Mouse (Mus musculus): ENCODE measurements around the gene Eef1g. TPM values are rescaled to one million over a fixed set of nuclear protein-coding genes. Genes with fewer than 3 reads are reported as not detected.

Eef1g gene
- polyA plus RNA-seq, 1 experiment from 2014 or later, result 344 TPM

DNA sequence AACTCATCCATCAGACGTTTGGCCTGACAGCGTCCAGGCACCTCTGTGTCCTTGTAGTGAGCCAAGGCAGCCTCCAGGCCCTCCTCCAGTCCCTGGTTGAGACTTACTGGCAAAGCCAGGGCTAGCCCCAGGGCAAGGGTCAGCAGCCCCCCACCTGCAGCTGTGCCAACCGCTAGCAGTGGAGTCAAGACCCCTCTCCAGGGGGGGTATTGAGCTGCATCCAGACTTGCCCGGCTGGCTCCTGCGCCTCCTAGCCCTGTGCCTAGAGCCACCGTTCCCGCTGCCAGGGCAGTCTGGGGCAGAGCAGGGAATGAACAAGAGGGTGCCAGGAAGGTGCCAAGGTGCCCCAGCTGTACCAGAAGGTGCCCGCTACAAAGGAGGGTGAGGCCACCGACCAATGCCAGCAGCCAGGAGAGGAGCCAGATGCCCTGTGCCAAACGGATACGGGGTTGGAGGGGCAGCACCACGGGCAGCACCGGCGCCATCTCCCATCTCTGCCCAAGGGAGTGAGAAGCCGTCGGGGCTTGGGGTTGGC lies 38.1 kb upstream of the Eef1g start:
- Histone ChIP-seq H3K4me1 (ENCODE audit: control insufficient read depth, insufficient read depth, low read length) (peaks cover 20% of the 10 kb centered on the region), H3K4me2 (peak overlapping the region; percentile 89), H3K27me3 (ENCODE audit: control insufficient read depth, insufficient read depth, low read length) (no peaks in the 10 kb centered on the region), H3K36me3 (ENCODE audit: control insufficient read depth, insufficient read depth, low read length) (peaks cover 11% of the 10 kb centered on the region), H3K9ac (ENCODE audit: low read depth, low read length) (no peak overlapping the region; the same call in 1 of the 2 replicates), H3K27ac (ENCODE audit: low read depth, low read length) (peak overlapping the region; percentile 76; the same call in 1 of the 2 replicates), H3K9me3 (replicated peaks; ENCODE audit: control insufficient read depth, low read length) (no peaks in the 10 kb centered on the region), H3K4me3 (ENCODE audit: low read depth, low read length) (peak overlapping the region; percentile 87)
- no peak for ATAC-seq (replicated peaks; ENCODE audit: insufficient number of reproducible peaks, low FRiP score, low TSS enrichment)
- WGBS (ENCODE audit: insufficient replicate concordance), result 18% methylated on average over 16 of the region's 16 CpGs

DNA sequence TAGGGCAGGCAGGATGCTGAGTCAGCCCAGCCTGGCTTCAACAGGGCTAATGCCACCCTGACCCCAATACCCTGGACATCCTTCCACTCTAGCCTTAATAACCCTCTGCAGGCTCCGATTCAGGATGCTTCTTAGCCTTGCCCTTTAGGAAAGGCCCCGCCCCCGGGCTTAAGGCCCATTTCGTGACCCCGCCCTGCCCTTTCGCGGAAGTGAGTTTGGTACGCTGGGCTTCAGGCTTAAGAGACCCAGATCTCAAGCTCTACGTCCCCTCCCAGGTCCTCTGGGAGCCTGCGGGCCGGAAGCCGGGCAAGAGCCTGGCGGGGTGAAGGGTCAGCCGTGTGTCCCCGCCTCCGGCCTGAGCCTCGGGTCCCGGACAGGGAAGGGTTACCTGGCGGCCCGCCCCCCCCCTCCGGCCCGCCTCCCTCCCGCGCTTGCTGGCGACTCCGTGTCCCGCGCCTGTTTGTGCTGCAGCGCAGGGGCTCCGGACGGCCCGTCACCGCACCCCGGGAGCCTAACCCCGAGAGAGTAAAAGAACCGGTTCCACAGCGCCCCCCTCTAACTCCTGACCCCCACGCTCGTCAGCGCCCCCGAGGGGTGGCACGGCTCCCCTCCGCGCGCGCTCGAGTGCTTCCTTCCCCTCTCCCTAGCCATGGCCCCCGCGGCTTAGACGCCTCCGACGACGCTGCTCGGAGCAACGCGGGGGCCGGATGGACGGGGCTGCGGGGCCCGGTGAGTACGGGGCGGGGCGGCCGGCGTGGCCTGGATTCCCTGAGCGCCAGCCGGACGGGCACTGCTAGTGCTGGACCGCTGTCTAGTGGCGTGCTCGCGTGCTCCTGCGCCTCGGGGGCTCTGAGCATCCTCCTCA lies 37.4 kb upstream of the Eef1g start, which contains the start of the genes Rom1 and Eml3:
Rom1 (minus strand) TSS at position 133 of the 865 bp plus-strand sequence.
Eml3 (plus strand) TSS at position 329 of the 865 bp plus-strand sequence.
- Histone ChIP-seq H3K4me2 (peak within 1 kb of the TSS; percentile 89), H3K4me3 (ENCODE audit: low read depth, low read length) (peak within 1 kb of the TSS; percentile 87), H3K36me3 (ENCODE audit: control insufficient read depth, insufficient read depth, low read length) (peaks cover 13% of the 10 kb centered on the region), H3K9me3 (replicated peaks; ENCODE audit: control insufficient read depth, low read length) (no peaks in the 10 kb centered on the region), H3K4me1 (ENCODE audit: control insufficient read depth, insufficient read depth, low read length) (peaks cover 20% of the 10 kb centered on the region), H3K27me3 (ENCODE audit: control insufficient read depth, insufficient read depth, low read length) (no peaks in the 10 kb centered on the region), H3K9ac (ENCODE audit: low read depth, low read length) (peak within 1 kb of the TSS; percentile 91), H3K27ac (ENCODE audit: low read depth, low read length) (peak within 1 kb of the TSS; percentile 76)
- WGBS (ENCODE audit: insufficient replicate concordance), result 1% methylated on average over 58 of the region's 74 CpGs
- peak; percentile 82 for ATAC-seq (replicated peaks; ENCODE audit: insufficient number of reproducible peaks, low FRiP score, low TSS enrichment)

GRCm38 (mm10) chr19:8930117-8930516 lies 36.7 kb upstream of the Eef1g start:
- peaks cover 13% of the 10 kb centered on the region for H3K36me3 ChIP-seq (ENCODE audit: control insufficient read depth, insufficient read depth, low read length)
- H3K4me2 ChIP-seq, result peak overlapping the region; percentile 89
- ATAC-seq (replicated peaks; ENCODE audit: insufficient number of reproducible peaks, low FRiP score, low TSS enrichment), result no peak
- peak overlapping the region; percentile 76; the same call in 1 of the 2 replicates for H3K27ac ChIP-seq (ENCODE audit: low read depth, low read length)
- no peaks in the 10 kb centered on the region for H3K9me3 ChIP-seq (replicated peaks; ENCODE audit: control insufficient read depth, low read length)
- peak overlapping the region; percentile 87 for H3K4me3 ChIP-seq (ENCODE audit: low read depth, low read length)
- peaks cover 20% of the 10 kb centered on the region for H3K4me1 ChIP-seq (ENCODE audit: control insufficient read depth, insufficient read depth, low read length)
- WGBS (ENCODE audit: insufficient replicate concordance), result 10% methylated on average over 11 of the region's 11 CpGs
- H3K9ac ChIP-seq (ENCODE audit: low read depth, low read length), result peak overlapping the region; percentile 91
- H3K27me3 ChIP-seq (ENCODE audit: control insufficient read depth, insufficient read depth, low read length), result no peaks in the 10 kb centered on the region

GRCm38 (mm10) chr19:8930771-8931170 lies 36.1 kb upstream of the Eef1g start:
- peak overlapping the region; percentile 91 for H3K9ac ChIP-seq (ENCODE audit: low read depth, low read length)
- ATAC-seq (replicated peaks; ENCODE audit: insufficient number of reproducible peaks, low FRiP score, low TSS enrichment), result no peak
- H3K36me3 ChIP-seq (ENCODE audit: control insufficient read depth, insufficient read depth, low read length), result peaks cover 8% of the 10 kb centered on the region
- peak overlapping the region; percentile 89 for H3K4me2 ChIP-seq
- WGBS (ENCODE audit: insufficient replicate concordance), result 81% methylated on average over 7 of the region's 7 CpGs
- no peaks in the 10 kb centered on the region for H3K27me3 ChIP-seq (ENCODE audit: control insufficient read depth, insufficient read depth, low read length)
- no peaks in the 10 kb centered on the region for H3K9me3 ChIP-seq (replicated peaks; ENCODE audit: control insufficient read depth, low read length)
- H3K27ac ChIP-seq (ENCODE audit: low read depth, low read length), result no peak overlapping the region
- peak overlapping the region; percentile 87; the same call in 1 of the 2 replicates for H3K4me3 ChIP-seq (ENCODE audit: low read depth, low read length)
- peaks cover 20% of the 10 kb centered on the region for H3K4me1 ChIP-seq (ENCODE audit: control insufficient read depth, insufficient read depth, low read length)

GRCm38 (mm10) chr19:8936736-8937135 lies 30.1 kb upstream of the Eef1g start:
- Histone ChIP-seq H3K27ac (ENCODE audit: low read depth, low read length) (no peak overlapping the region), H3K4me1 (ENCODE audit: control insufficient read depth, insufficient read depth, low read length) (peaks cover 8% of the 10 kb centered on the region; the same call in 1 of the 2 replicates), H3K4me3 (ENCODE audit: low read depth, low read length) (no peak overlapping the region), H3K9me3 (replicated peaks; ENCODE audit: control insufficient read depth, low read length) (no peaks in the 10 kb centered on the region), H3K9ac (ENCODE audit: low read depth, low read length) (no peak overlapping the region), H3K4me2 (no peak overlapping the region), H3K27me3 (ENCODE audit: control insufficient read depth, insufficient read depth, low read length) (no peaks in the 10 kb centered on the region), H3K36me3 (ENCODE audit: control insufficient read depth, insufficient read depth, low read length) (peaks cover 10% of the 10 kb centered on the region)
- 88% methylated on average over 2 of the region's 2 CpGs for WGBS (ENCODE audit: insufficient replicate concordance)
- no peak for ATAC-seq (replicated peaks; ENCODE audit: insufficient number of reproducible peaks, low FRiP score, low TSS enrichment)

DNA sequence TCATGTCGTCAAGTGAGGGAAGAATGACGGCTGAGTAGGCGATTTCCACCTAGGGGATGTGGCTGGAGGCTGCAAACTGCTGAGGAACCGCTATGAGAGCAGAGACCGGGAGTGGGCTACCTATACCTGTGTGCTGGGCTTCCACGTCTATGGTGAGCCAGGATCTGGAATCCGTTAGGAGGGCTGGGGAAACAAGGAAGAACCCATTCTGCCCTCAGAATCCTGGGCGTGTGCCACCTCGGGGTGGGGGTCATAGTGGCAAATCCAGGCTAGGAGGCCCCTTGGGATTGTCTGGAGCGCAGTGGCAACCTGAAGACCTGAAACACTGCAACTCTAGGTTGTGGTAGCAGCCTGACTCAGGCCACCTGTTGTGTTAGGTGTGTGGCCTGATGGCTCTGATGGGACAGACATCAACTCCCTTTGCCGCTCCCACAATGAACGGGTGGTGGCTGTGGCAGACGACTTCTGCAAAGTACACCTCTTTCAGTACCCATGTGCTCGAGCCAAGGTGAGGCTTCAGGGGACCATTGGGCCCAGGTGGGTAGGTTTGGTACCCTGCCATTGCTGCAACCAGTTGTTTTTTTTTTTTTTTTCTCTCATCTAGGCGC lies 26.2 kb upstream of the Eef1g start:
- Histone ChIP-seq H3K27me3 (ENCODE audit: control insufficient read depth, insufficient read depth, low read length) (no peaks in the 10 kb centered on the region), H3K4me2 (peak overlapping the region; percentile 83), H3K4me1 (ENCODE audit: control insufficient read depth, insufficient read depth, low read length) (peaks cover 19% of the 10 kb centered on the region), H3K36me3 (ENCODE audit: control insufficient read depth, insufficient read depth, low read length) (peaks cover 9% of the 10 kb centered on the region; the same call in 1 of the 2 replicates), H3K4me3 (ENCODE audit: low read depth, low read length) (no peak overlapping the region), H3K27ac (ENCODE audit: low read depth, low read length) (peak overlapping the region; percentile 6; the same call in 1 of the 2 replicates), H3K9me3 (replicated peaks; ENCODE audit: control insufficient read depth, low read length) (no peaks in the 10 kb centered on the region), H3K9ac (ENCODE audit: low read depth, low read length) (peak overlapping the region; percentile 99)
- WGBS (ENCODE audit: insufficient replicate concordance), result 83% methylated on average over 15 of the region's 15 CpGs
- ATAC-seq (replicated peaks; ENCODE audit: insufficient number of reproducible peaks, low FRiP score, low TSS enrichment), result no peak

DNA sequence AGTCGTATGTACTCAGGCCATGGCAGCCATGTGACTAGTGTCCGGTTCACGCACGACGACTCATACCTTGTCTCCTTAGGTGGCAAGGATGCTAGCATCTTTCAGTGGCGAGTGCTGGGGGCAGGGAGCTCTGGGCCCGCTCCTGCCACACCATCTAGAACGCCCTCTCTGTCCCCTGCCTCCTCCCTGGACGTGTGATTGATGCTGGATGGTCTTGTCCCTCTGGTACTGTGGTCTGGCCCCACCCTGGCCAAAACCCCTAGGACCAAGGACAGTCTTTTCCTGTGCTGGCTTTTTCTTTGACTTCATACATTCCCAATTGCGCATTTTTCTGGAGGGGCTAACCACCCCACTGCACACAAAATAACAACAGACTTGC lies 25.7 kb upstream of the Eef1g start:
- H3K4me2 ChIP-seq, result peak overlapping the region; percentile 83
- ATAC-seq (replicated peaks; ENCODE audit: insufficient number of reproducible peaks, low FRiP score, low TSS enrichment), result 0 out of 2 replicates have a peak, but pooled peaks have one; percentile 15
- H3K27ac ChIP-seq (ENCODE audit: low read depth, low read length), result peak overlapping the region; percentile 6; the same call in 1 of the 2 replicates
- H3K9ac ChIP-seq (ENCODE audit: low read depth, low read length), result peak overlapping the region; percentile 99
- H3K4me3 ChIP-seq (ENCODE audit: low read depth, low read length), result peak overlapping the region; percentile 95
- peaks cover 13% of the 10 kb centered on the region; the same call in 1 of the 2 replicates for H3K36me3 ChIP-seq (ENCODE audit: control insufficient read depth, insufficient read depth, low read length)
- no peaks in the 10 kb centered on the region for H3K27me3 ChIP-seq (ENCODE audit: control insufficient read depth, insufficient read depth, low read length)
- H3K4me1 ChIP-seq (ENCODE audit: control insufficient read depth, insufficient read depth, low read length), result peaks cover 19% of the 10 kb centered on the region
- H3K9me3 ChIP-seq (replicated peaks; ENCODE audit: control insufficient read depth, low read length), result no peaks in the 10 kb centered on the region
- WGBS (ENCODE audit: insufficient replicate concordance), result 36% methylated on average over 10 of the region's 10 CpGs

GRCm38 (mm10) chr19:8941515-8942217 lies 25.2 kb upstream of the Eef1g start, which contains the start of gene Mta2:
Mta2 (plus strand) TSS chr19:8941875.
- peak; percentile 87 for ATAC-seq (replicated peaks; ENCODE audit: insufficient number of reproducible peaks, low FRiP score, low TSS enrichment)
- peaks cover 19% of the 10 kb centered on the region for H3K4me1 ChIP-seq (ENCODE audit: control insufficient read depth, insufficient read depth, low read length)
- H3K9ac ChIP-seq (ENCODE audit: low read depth, low read length), result peak within 1 kb of the TSS; percentile 99
- peaks cover 16% of the 10 kb centered on the region; the same call in 1 of the 2 replicates for H3K36me3 ChIP-seq (ENCODE audit: control insufficient read depth, insufficient read depth, low read length)
- no peaks in the 10 kb centered on the region for H3K27me3 ChIP-seq (ENCODE audit: control insufficient read depth, insufficient read depth, low read length)
- peak within 1 kb of the TSS; percentile 96 for H3K27ac ChIP-seq (ENCODE audit: low read depth, low read length)
- no peaks in the 10 kb centered on the region for H3K9me3 ChIP-seq (replicated peaks; ENCODE audit: control insufficient read depth, low read length)
- peak within 1 kb of the TSS; percentile 95 for H3K4me3 ChIP-seq (ENCODE audit: low read depth, low read length)
- H3K4me2 ChIP-seq, result peak within 1 kb of the TSS; percentile 83
- under 1% methylated on average over 64 of the region's 64 CpGs for WGBS (ENCODE audit: insufficient replicate concordance)

Measured in heart, embryonic 11.5 days (tissue).